Comparison of ENCODE assay signal across 7 mouse cellular contexts in the genomic region with DNA sequence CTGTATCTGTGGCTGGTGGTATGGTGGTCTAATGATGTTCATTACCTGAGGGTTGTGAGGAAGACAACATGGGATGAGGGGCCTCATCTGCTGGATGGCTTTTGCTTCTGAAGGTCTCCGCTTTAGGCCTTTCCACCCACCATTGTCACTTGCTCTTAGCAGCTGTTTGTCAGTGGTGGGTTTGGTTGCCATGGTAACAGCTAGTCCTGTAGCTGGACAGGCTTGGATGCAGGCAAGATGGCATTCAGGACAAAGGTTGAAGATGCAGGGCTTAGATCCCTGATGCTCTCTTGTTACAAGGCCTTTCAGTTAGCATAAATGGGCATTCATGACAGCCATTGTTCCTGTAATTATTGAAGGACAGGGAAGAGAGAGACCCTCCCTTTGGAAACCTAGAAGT. TPM values are rescaled to one million over a fixed set of nuclear protein-coding genes. Genes with fewer than 3 reads are reported as not detected.
DNase-seq lines count a peak whose midpoint lies in the region; ATAC-seq and TF ChIP-seq lines count a peak whose summit lies in the region.

A gene (plus strand): TSS at position 209 of the 400 bp plus-strand sequence.

- no peak within 1 kb of the TSS for H3K4me3 ChIP-seq in ES-Bruce4 (ENCODE audit: low read depth, low read length)
- no peak within 1 kb of the TSS for H3K4me3 ChIP-seq in forebrain, embryonic 15.5 days
- no peak within 1 kb of the TSS for H3K4me3 ChIP-seq in hindbrain, embryonic 11.5 days (ENCODE audit: low read depth, low read length)
- no peak within 1 kb of the TSS for H3K4me3 ChIP-seq in liver, embryonic 15.5 days (replicated peaks)
- no peak within 1 kb of the TSS for H3K4me3 ChIP-seq in stomach, postnatal 0 days (ENCODE audit: low read depth, low read length)

- no peak for ATAC-seq in forebrain, embryonic 15.5 days (replicated peaks)
- 0 out of 2 replicates have a peak, but pooled peaks have one; percentile 44 for ATAC-seq in hindbrain, embryonic 11.5 days (ENCODE audit: low FRiP score)
- ATAC-seq in liver, embryonic 15.5 days (ENCODE audit: insufficient read depth), result no peak
- no peak for ATAC-seq in stomach, postnatal 0 days (ENCODE audit: low FRiP score, low TSS enrichment)

- WGBS in forebrain, embryonic 15.5 days, result 31% methylated on average over 1 of the region's 1 CpGs
- WGBS in hindbrain, embryonic 11.5 days, result 28% methylated on average over 1 of the region's 1 CpGs
- 73% methylated on average over 1 of the region's 1 CpGs for WGBS in liver, embryonic 15.5 days (ENCODE audit: insufficient replicate concordance)
- 86% methylated on average over 1 of the region's 1 CpGs for WGBS in stomach, postnatal 0 days

- no peak within 1 kb of the TSS for H3K9ac ChIP-seq in ES-Bruce4 (ENCODE audit: low read depth, poor library complexity, severe bottlenecking)
- H3K9ac ChIP-seq in forebrain, embryonic 15.5 days (replicated peaks), result no peak within 1 kb of the TSS
- H3K9ac ChIP-seq in hindbrain, embryonic 11.5 days (ENCODE audit: low read depth, low read length), result no peak within 1 kb of the TSS
- no peak within 1 kb of the TSS for H3K9ac ChIP-seq in liver, embryonic 15.5 days
- no peak within 1 kb of the TSS for H3K9ac ChIP-seq in stomach, postnatal 0 days (ENCODE audit: low read length)

- no peak for TF ChIP-seq CTCF in ES-Bruce4 (IDR thresholded peaks at IDR 0.05; ENCODE audit: low read depth, low read length)
- TF ChIP-seq CTCF in stomach, postnatal 0 days (IDR thresholded peaks at IDR 0.05; ENCODE audit: low read depth), result no peak

- no peaks in the 10 kb centered on the region for H3K27me3 ChIP-seq in ES-Bruce4 (ENCODE audit: control insufficient read depth, insufficient read depth, low read length, poor library complexity, severe bottlenecking)
- H3K27me3 ChIP-seq in forebrain, embryonic 15.5 days, result no peaks in the 10 kb centered on the region
- H3K27me3 ChIP-seq in hindbrain, embryonic 11.5 days (ENCODE audit: control insufficient read depth, insufficient read depth, low read length), result no peaks in the 10 kb centered on the region; the same call in 1 of the 2 replicates
- H3K27me3 ChIP-seq in liver, embryonic 15.5 days, result peaks cover 43% of the 10 kb centered on the region
- no peaks in the 10 kb centered on the region for H3K27me3 ChIP-seq in stomach, postnatal 0 days (ENCODE audit: control insufficient read depth, insufficient read depth, low read length)

- DNase-seq in adrenal gland, adult 2 months, result no peak
- peak; percentile 79 for DNase-seq in hindbrain, embryonic 11.5 days (ENCODE audit: low spot score)
- no peak for DNase-seq in stomach, postnatal 0 days (ENCODE audit: low spot score)
- DNase-seq in B cell, adult 2 months, result no peak

- no peak for TF ChIP-seq EP300 in ES-Bruce4 (IDR thresholded peaks at IDR 0.05; ENCODE audit: insufficient read depth, low read depth, low read length)
- no peak for TF ChIP-seq EP300 in stomach, postnatal 0 days (optimal IDR thresholded peaks at IDR 0.05)

- no peaks in the 10 kb centered on the region for H3K9me3 ChIP-seq in ES-Bruce4 (replicated peaks; ENCODE audit: control insufficient read depth, insufficient read depth, low read length, poor library complexity, severe bottlenecking)
- no peaks in the 10 kb centered on the region for H3K9me3 ChIP-seq in forebrain, embryonic 15.5 days
- H3K9me3 ChIP-seq in hindbrain, embryonic 11.5 days (ENCODE audit: control insufficient read depth, low read length), result no peaks in the 10 kb centered on the region
- no peaks in the 10 kb centered on the region for H3K9me3 ChIP-seq in liver, embryonic 15.5 days (replicated peaks)
- H3K9me3 ChIP-seq in stomach, postnatal 0 days (ENCODE audit: control insufficient read depth, low read length), result no peaks in the 10 kb centered on the region

- peaks cover 2% of the 10 kb centered on the region; the same call in 1 of the 2 replicates for H3K36me3 ChIP-seq in ES-Bruce4 (ENCODE audit: control insufficient read depth, insufficient read depth, low read length, poor library complexity, severe bottlenecking)
- H3K36me3 ChIP-seq in forebrain, embryonic 15.5 days, result peaks cover 4% of the 10 kb centered on the region; the same call in 1 of the 2 replicates
- no peaks in the 10 kb centered on the region for H3K36me3 ChIP-seq in hindbrain, embryonic 11.5 days (ENCODE audit: control insufficient read depth, insufficient read depth, low read length)
- no peaks in the 10 kb centered on the region for H3K36me3 ChIP-seq in liver, embryonic 15.5 days (replicated peaks)
- H3K36me3 ChIP-seq in stomach, postnatal 0 days (ENCODE audit: control insufficient read depth, insufficient read depth, low read length), result no peaks in the 10 kb centered on the region

- TF ChIP-seq POLR2A in ES-Bruce4 (IDR thresholded peaks at IDR 0.05; ENCODE audit: insufficient read depth, low read length), result no peak

- no peaks in the 10 kb centered on the region for H3K4me1 ChIP-seq in ES-Bruce4 (ENCODE audit: control insufficient read depth, insufficient read depth, low read length)
- peaks cover 24% of the 10 kb centered on the region for H3K4me1 ChIP-seq in forebrain, embryonic 15.5 days
- H3K4me1 ChIP-seq in hindbrain, embryonic 11.5 days (replicated peaks; ENCODE audit: control insufficient read depth, insufficient read depth, low read length), result no peaks in the 10 kb centered on the region
- H3K4me1 ChIP-seq in liver, embryonic 15.5 days (replicated peaks), result peaks cover 48% of the 10 kb centered on the region
- peaks cover 9% of the 10 kb centered on the region for H3K4me1 ChIP-seq in stomach, postnatal 0 days (replicated peaks; ENCODE audit: control insufficient read depth, insufficient read depth)

- H3K27ac ChIP-seq in ES-Bruce4 (ENCODE audit: insufficient read depth, low read length), result no peak within 1 kb of the TSS
- peak within 1 kb of the TSS; percentile 24; the same call in 1 of the 2 replicates for H3K27ac ChIP-seq in forebrain, embryonic 15.5 days (replicated peaks)
- peak within 1 kb of the TSS; percentile 48; the same call in 1 of the 2 replicates for H3K27ac ChIP-seq in hindbrain, embryonic 11.5 days (ENCODE audit: low read depth, low read length)
- peak within 1 kb of the TSS; percentile 45 for H3K27ac ChIP-seq in liver, embryonic 15.5 days (replicated peaks)
- H3K27ac ChIP-seq in stomach, postnatal 0 days (replicated peaks), result no peak within 1 kb of the TSS

- H3K4me2 ChIP-seq in forebrain, embryonic 15.5 days (replicated peaks), result no peak within 1 kb of the TSS
- no peak within 1 kb of the TSS for H3K4me2 ChIP-seq in hindbrain, embryonic 11.5 days (replicated peaks; ENCODE audit: low read depth, low read length)
- no peak within 1 kb of the TSS for H3K4me2 ChIP-seq in liver, embryonic 15.5 days
- H3K4me2 ChIP-seq in stomach, postnatal 0 days (replicated peaks; ENCODE audit: low read depth), result no peak within 1 kb of the TSS

RNA-seq across cellular contexts. Expression of the gene that starts here (rescaled TPM):
- 58.4 and 72.2 TPM in 2 replicates for polyA plus RNA-seq in ES-Bruce4 (2011; ENCODE audit: insufficient read depth, insufficient read length, low read depth, missing spikeins)
- total RNA-seq in adrenal gland, adult 2 months (2021), result 10 to 100 TPM; 28.1 to 43.7 TPM
- 12.1 and 14.6 TPM in 2 replicates for polyA plus RNA-seq in adrenal gland, adult 2 months (2012; rRNA removed)
- polyA plus RNA-seq in forebrain, embryonic 15.5 days (2015; fragmentation: Nextera tagmentation; extraction: Ambion mirVana), result 40.6 and 42.1 TPM in 2 replicates
- 45.0 and 52.0 TPM in 2 replicates for polyA plus RNA-seq in hindbrain, embryonic 11.5 days (2014; fragmentation: Nextera tagmentation; extraction: Ambion mirVana)
- 9.5 and 10.3 TPM in 2 replicates for polyA plus RNA-seq in liver, embryonic 15.5 days (2015; fragmentation: Nextera tagmentation; extraction: Ambion mirVana)
- polyA plus RNA-seq in stomach, postnatal 0 days (2015; fragmentation: Nextera tagmentation; extraction: Ambion mirVana), result 22.2 and 24.0 TPM in 2 replicates

Comparison
In these comparisons a context has a peak if more than half of its experiments do, and no peak if none do; other contexts are left out.
1. H3K27ac ChIP-seq: peak in forebrain, embryonic 15.5 days (single experiment), hindbrain, embryonic 11.5 days (single experiment) and liver, embryonic 15.5 days (single experiment); none in ES-Bruce4 (single experiment) and stomach, postnatal 0 days (single experiment).